Mouse (Mus musculus) layer of hippocampus, adult 18-20 months (tissue): ENCODE results near the gene Epn3. TPM values are rescaled to one million over a fixed set of nuclear protein-coding genes. Genes with fewer than 3 reads are reported as not detected.
A peak's percentile ranks its signal among the peaks of the same experiment; 100 is the strongest.

ENCODE experiments used
- DNase-seq, 2 experiments: peaks; one replicate each; pipeline ENCODE4 v3.0.0; 2022; ENCODE audit warnings: low spot score in 2 of 2
- long read RNA-seq: library from polyadenylated mRNA; stranded (forward); transcript quantifications from one replicate; pipeline ENCODE4 v2.0.0, GENCODE M21; 2021
- total RNA-seq, 2 experiments: library from RNA; stranded (reverse); gene quantifications; 2 replicates each; pipeline ENCODE4 v1.2.3; 2021

The Epn3 gene
- total RNA-seq, result 1 to 10 TPM; 2.1 to 2.2 TPM
- long read RNA-seq, partial matches to known transcripts, result 0 of 3 reads
- long read RNA-seq, other reads (novel, unspliced or antisense), result 3 of 3 reads

GRCm38 (mm10) chr11:94499661-94500152, at the start of gene Epn3:
Gene Epn3, minus strand, starts transcription at chr11:94499974.
- no peak for DNase-seq

GRCm38 (mm10) chr11:94548888-94549690, 49.3 kb upstream of the Epn3 start, which contains the start of gene Rsad1:
Gene Rsad1, minus strand, starts transcription at chr11:94549255.
- DNase-seq, result peak; percentile 91 to 98

DNA sequence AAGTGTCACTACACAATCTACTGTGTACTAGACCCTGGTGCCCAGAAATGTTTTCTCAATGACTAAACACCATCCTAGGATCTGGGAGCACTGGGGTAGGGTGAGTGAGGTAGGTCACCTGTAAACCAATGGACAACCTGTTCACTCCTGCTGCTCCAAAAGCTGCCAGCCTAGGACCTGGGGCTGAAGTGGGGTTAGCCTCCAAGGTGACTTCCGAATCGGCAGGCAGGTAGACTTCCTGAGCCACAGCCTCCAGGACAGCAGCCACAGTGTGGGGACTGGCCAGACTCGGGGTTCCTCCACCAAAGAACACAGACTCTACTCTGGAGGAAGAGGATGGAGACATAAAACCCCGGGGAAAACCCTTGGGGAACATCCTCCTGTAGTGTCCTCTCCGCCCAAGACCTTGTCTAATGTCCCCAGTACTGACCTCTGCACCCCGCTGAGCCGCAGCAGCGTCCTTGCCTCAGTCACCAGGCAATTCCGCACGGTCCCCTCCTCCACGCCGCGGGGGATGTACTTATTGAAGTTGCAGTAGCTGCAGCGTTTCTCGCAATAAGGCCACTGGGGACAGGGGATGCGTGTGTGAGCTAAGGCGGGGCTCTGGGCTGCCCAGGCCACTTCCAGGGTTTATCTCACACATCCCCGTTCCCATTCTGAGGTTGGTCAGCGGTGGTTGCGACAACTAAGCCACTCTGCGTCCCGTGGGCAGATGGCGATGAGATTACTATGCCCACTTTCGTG, 48.4 kb upstream of the Epn3 start:
- DNase-seq, result peak in 1 of 2 experiments; percentile 48

GRCm38 (mm10) chr11:94547271-94547670, 47.5 kb upstream of the Epn3 start:
- DNase-seq, result no peak

- no peak for DNase-seq
Observed at GRCm38 (mm10) chr11:94546381-94546780, 46.6 kb upstream of the Epn3 start.

DNA sequence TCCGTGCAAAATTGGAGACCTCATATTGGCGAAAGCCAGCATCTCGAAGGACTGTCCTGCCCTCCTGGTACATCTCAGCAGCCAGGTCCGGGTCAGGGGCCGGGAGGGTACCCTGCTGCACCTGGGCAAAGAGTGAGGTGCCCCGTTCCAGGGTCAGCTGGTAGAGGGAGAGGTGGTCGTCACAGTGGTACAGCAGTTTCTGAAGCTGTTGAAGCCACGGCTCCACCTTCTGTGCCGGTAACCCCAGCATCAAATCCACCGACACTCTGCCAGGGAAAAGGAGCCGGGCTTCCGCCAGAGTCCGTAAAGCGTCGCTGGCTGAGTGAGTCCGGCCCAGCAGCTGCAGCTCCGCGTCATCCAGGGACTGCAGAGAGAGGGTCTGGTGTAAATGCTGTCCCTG, 44.6 kb upstream of the Epn3 start:
- peak in 1 of 2 experiments; percentile 14 for DNase-seq

DNA sequence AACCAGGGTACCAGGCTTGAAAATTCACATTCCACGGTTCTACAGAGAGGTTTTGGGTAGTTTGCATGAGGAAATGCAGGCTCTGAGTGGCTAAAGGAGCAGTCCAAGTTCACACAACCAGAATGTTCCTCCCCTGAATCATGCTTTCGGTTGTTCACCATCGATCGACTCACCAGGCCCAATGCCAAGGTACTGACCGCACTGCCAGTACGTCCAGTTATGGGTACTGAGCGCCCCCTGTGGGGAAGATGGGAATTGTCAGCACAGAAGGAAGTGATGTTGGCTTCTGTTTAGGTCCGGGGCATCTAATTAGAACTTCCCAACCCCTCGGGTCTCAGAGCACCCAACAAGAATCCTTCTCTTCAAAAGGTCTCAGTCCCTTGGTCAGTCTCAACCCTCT, 44.2 kb upstream of the Epn3 start:
- peak; percentile 67 to 94 for DNase-seq

GRCm38 (mm10) chr11:94543344-94543743, 43.6 kb upstream of the Epn3 start:
- DNase-seq, result no peak

- no peak for DNase-seq
Observed at GRCm38 (mm10) chr11:94542400-94542799, 42.6 kb upstream of the Epn3 start.

- DNase-seq, result no peak
Observed at GRCm38 (mm10) chr11:94539761-94540160, 40.0 kb upstream of the Epn3 start.

DNA sequence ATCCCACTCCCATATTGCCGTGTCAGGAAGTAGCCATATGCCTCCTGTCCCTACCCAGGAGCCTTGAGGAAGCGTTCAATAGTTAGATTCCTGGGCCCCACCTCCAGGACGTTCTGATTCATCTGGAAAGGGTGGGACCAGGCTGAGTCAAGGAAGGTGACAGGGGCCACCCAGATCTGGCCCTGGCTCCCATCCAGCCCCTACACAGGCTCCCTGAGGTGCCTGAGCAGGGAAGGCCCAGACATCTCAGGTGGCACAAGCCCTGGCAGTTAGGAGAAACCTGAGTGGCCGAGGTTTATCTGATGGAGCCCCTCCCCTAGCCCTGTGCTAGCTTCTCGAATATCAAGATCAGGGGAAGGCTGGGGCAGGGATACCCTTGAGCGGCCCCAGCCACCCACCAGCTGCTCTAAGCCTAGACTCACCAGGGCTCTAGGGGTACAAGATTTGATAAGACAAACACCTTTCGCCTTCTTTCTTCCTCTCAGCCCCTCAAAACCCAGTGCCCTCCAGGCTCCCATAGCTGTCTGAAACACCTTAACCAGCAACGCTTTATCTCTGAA, 39.0 kb upstream of the Epn3 start:
- DNase-seq, result no peak

DNA sequence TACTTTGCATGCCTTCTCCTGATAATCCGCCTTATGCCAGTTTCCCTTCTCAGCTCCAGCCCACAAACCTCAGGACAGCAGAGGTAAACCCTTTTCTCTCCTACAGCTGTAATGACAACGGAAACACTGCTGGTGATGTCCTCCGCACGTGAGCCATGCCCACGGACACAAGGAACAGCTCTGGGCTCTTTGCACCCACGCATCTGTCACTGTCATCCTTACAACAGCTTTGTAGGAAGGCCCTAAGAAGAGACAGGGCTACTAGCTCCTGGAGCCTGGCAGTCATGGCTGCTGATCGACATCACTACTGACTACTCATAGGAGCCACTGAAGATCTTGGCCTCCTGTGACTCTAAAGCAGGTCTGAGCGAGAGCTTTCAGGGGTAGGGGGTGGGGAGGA, 33.4 kb upstream of the Epn3 start:
- DNase-seq, result no peak

DNA sequence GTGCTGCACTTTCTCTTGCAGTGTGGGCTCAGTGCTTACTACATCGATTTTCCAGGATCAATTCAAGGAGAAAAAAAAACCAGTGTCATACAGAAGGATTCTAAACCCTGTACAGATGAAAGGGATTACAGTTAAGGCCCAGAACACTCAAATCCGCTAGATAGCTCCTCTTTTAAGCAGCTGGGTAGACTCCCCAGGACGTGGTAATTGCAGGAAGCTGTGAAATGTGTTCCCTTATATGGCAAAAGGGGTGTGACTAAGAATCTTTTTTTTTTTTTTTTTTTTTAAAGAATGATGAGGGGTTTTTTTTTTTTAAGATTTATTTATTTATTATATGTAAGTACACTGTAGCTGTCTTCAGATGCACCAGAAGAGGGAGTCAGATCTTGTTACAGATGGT, 29.1 kb upstream of the Epn3 start:
- DNase-seq, result no peak

DNA sequence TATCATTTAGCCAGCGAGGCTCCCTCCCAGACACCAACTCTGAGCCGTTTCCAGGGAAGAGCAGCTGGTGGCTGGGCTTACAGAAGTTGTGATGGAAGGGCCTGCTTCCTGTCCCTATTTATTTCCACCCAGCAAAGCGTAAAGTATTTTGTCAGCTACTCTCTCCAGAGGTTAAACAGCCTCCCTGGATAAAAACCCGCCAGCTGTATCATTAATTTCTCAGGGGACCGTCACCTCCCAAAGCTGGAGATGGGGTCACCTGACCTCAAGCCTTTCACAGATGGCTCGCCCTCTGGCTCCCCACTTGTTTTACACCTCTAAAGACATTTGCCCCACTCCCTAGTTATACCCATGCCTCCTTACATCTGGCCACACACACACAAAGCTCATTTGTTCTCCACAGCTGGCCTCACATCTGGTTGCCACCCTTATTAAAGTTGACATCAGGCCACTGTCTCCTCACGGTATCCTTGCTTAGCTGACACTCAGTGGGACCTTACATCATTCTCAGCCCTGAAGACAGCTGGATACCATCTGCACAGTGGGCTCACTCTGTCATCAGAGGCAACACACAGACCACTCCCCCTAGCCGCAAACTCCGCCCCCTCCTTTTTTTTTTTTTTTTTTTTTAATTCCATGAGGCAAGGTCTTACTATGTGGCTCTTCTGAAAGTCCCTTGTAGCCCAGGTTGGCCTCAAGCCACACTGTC, 26.6 kb upstream of the Epn3 start:
- no peak for DNase-seq

DNA sequence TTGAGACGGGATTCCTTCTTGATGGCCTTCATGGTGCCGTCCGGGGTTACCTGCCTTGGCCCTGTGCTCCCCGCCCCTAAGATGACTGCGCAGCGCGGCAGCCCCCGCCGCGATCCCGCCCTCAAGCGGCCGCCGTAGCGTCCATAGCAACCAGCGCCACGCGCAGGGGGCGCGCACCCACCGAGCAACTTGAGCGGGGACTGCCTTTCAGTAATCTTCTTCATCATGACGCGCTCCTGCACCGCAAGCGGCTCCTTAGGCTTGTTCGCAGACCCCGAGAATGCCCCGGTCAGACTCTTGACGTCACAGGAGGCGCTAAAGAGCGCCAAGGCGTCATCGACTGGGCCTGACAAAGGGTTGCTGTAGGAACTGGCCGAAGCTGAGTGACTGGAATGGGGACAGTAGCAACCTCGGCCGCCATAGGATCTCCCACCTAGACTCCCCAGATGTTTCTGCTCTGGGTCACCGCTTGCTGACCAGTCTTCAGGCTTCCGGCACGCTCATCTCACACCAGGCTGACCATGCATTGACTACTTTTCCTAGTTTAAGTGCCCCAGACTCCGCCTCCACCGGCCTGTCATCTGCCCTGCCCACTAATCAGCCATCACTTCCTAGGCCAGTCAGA, 21.6 kb upstream of the Epn3 start, which contains the start of gene Mycbpap:
Gene Mycbpap (minus strand): TSS at position 524 of the 625 bp plus-strand sequence.
- DNase-seq, result peak; percentile 28 to 51

DNA sequence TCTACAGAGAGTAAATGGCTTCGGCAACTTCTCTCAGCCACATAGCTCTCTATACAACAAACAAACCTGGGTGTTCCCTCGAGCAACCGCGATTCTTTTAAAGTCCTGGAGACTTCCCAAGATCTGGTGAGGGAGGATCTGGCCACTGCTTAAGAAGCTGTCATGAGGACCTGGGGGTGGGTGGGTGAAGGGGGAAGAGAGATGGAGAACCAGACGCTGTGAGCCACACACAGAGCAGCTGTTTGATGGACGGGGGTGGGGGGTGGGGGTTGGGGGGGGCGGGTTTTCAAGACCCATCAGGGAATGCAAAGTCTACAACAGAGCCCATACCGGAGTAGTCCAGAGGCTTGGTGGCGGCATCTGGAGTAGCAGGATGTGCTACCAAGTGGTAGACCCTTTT, 13.7 kb upstream of the Epn3 start:
- no peak for DNase-seq

DNA sequence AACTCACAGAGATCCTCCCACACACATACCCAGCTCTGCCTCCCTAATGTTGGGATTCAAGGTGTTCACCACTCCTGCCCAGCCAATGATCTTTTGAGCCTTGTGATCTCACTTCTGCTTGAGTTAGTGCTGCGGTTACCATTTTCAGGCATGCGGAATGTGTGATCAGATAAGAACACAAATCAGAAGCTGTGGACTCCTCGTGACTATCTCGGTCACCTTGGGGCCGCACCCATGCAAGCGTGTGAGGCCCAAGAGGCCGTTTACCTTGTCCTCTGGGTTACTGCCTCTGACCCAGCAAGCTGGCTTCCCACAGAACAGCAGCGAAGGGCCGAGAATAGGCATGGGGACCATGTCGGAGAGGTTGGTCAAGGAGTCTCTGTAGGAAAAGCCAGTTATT, 9.2 kb upstream of the Epn3 start:
- DNase-seq, result no peak

DNA sequence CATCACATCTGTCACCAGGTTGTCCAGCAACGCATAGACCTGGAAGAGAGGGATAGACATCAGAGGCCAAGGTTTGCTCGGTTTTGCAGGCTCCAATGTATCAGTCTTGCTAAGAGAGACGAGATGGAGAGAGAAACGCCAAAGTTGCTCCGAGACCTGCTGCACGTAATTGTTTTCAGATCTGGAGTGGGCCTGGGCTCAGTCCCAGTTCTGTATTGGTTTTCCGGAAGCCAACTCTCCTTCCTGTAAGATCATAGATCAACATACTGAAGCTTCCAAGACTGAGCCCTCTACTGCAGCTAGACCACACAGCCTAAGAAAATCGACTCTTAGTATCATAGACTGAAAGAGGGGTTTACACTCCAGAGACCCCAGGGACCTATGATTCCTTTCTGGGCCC, 1.7 kb upstream of the Epn3 start:
- DNase-seq, result no peak

DNA sequence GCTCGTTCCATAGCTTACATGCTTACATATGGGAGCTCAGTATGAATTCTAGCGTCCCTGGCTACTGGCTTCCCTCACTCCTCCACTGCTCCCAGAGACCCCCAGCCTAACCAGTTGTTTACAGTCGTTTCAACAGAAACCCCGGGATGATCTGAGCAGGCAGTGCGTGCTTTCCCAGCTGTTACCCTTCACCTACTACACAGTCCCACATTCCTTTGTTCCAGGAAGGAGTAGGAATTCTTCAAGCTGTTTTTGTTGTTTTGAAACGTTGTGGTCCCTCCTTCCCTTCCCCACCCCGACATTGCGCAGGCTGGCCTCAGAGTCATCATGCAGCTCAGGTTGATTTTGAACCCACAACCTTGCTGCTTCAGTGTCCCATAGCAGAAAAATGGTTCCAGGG, 588 bp upstream of the Epn3 start:
- DNase-seq, result no peak

- peak; percentile 48 to 74 for DNase-seq
Observed at GRCm38 (mm10) chr11:94499035-94499434, 739 bp downstream of the Epn3 start.
